Mouse (Mus musculus) gastrocnemius, postnatal 36 days (tissue): ENCODE measurements around the gene Cntnap5a. TPM values are rescaled to one million over a fixed set of nuclear protein-coding genes. Genes with fewer than 3 reads are reported as not detected.
A peak's percentile ranks its signal among the peaks of the same experiment; 100 is the strongest.

ENCODE experiments used
- DNase-seq, 2 experiments: peaks; one replicate each; pipeline ENCODE4 v3.0.0; 2022
- intact Hi-C: fragments of 180-260 bp; cut with DNase I; formaldehyde crosslinking; loops from one replicate; pipeline ENCODE4 v1.15.1; 2025
- microRNA-seq, 2 experiments: library from miRNA; unstranded; fragments of <30 nt; microRNA quantifications; one replicate each; pipeline ENCODE4 v1.2.0; 2021
- total RNA-seq, 2 experiments: library from RNA; stranded (reverse); gene quantifications; 2 replicates each; pipeline ENCODE4 v1.2.3; 2021

The Cntnap5a gene
- total RNA-seq, 2 experiments from 2014 or later, result not detected

GRCm38 (mm10) chr1:116353669-116354068 is 669.1 kb downstream of the Cntnap5a start:
- DNase-seq, result no peak
- intact Hi-C loops, result no loop called here

- no peak for DNase-seq
- intact Hi-C loops, result no loop called here
These were observed 681.0 kb downstream of the Cntnap5a start for GRCm38 (mm10) chr1:116365606-116366005.

- DNase-seq, result no peak
- intact Hi-C loops, result no loop called here
These were observed 681.6 kb downstream of the Cntnap5a start for GRCm38 (mm10) chr1:116366171-116366570.

GRCm38 (mm10) chr1:116366806-116367205 is 682.2 kb downstream of the Cntnap5a start:
- intact Hi-C loops, result no loop called here
- no peak for DNase-seq

GRCm38 (mm10) chr1:116367572-116367971 is 683.0 kb downstream of the Cntnap5a start:
- DNase-seq, result no peak
- intact Hi-C loops, result no loop called here

GRCm38 (mm10) chr1:116370817-116371216 is 686.3 kb downstream of the Cntnap5a start:
- no peak for DNase-seq
- intact Hi-C loops, result no loop called here

- no peak for DNase-seq
- intact Hi-C loops, result no loop called here
These were observed 689.0 kb downstream of the Cntnap5a start for GRCm38 (mm10) chr1:116373551-116373950.

- intact Hi-C loops, result no loop called here
- no peak for DNase-seq
These were observed 707.8 kb downstream of the Cntnap5a start for GRCm38 (mm10) chr1:116392390-116392789.

- intact Hi-C loops, result no loop called here
- no peak for DNase-seq
These were observed 717.6 kb downstream of the Cntnap5a start for GRCm38 (mm10) chr1:116401996-116402656.

GRCm38 (mm10) chr1:116409836-116410235 is 725.3 kb downstream of the Cntnap5a start:
- intact Hi-C loops, result no loop called here
- no peak for DNase-seq

GRCm38 (mm10) chr1:116428396-116428795 is 743.8 kb downstream of the Cntnap5a start:
- intact Hi-C loops, result no loop called here
- DNase-seq, result no peak

- no peak for DNase-seq
- intact Hi-C loops, result no loop called here
These were observed 770.7 kb downstream of the Cntnap5a start for GRCm38 (mm10) chr1:116455115-116455717.

- intact Hi-C loops, result no loop called here
- peak in 1 of 2 experiments; percentile 4 for DNase-seq
These were observed 793.1 kb downstream of the Cntnap5a start for GRCm38 (mm10) chr1:116477703-116478102.

GRCm38 (mm10) chr1:116488780-116489569 is 804.4 kb downstream of the Cntnap5a start:
- no peak for DNase-seq
- intact Hi-C loops, result no loop called here

GRCm38 (mm10) chr1:116577969-116578666 is 893.6 kb downstream of the Cntnap5a start:
- DNase-seq, result no peak
- intact Hi-C loops, result no loop called here

GRCm38 (mm10) chr1:116616272-116616671 is 931.7 kb downstream of the Cntnap5a start:
- intact Hi-C loops, result no loop called here
- no peak for DNase-seq

Small RNA genes within 50 kb of the gene (microRNA-seq; reads per million reads assigned to microRNA genes)
- gene Gm23393, result 0 reads per million in 2 experiments
